Mouse (Mus musculus): ENCODE results near the gene Ift122. TPM values are rescaled to one million over a fixed set of nuclear protein-coding genes. Genes with fewer than 3 reads are reported as not detected.
A peak's percentile ranks its signal among the peaks of the same experiment; 100 is the strongest.

The Ift122 gene
- polyA plus RNA-seq, 1 experiment from 2014 or later: 28.2 TPM

DNA sequence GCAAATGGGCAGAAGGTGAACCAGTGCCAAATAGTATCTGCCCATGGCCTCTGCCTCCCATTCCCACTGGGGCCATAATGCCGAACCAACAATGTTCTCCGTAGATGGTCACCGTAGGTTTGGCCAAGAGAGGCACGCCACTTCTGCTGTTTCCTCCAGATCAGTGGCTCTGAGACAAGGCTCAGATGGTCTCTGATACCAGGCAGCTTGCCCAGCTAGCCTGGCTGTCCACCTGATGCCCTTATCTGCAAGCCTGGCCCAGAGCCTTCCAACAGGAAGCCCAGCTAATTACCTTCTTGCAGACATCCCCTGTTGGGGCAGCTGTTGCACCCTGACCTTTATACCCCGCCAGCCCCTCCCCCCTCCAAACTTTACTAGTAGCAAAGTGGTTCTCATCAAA, 114.8 kb downstream of the Ift122 start:
- Histone ChIP-seq H3K9ac (replicated peaks) (no peak overlapping the region), H3K27ac (replicated peaks) (no peak overlapping the region), H3K27me3 (replicated peaks) (no peaks in the 10 kb centered on the region), H3K9me3 (replicated peaks) (no peaks in the 10 kb centered on the region), H3K4me3 (replicated peaks) (no peak overlapping the region), H3K4me1 (peaks cover 21% of the 10 kb centered on the region), H3K4me2 (no peak overlapping the region), H3K36me3 (no peaks in the 10 kb centered on the region)
- no peak for ATAC-seq (ENCODE audit: low FRiP score)
- WGBS: 83% methylated on average over 5 of the region's 5 CpGs

DNA sequence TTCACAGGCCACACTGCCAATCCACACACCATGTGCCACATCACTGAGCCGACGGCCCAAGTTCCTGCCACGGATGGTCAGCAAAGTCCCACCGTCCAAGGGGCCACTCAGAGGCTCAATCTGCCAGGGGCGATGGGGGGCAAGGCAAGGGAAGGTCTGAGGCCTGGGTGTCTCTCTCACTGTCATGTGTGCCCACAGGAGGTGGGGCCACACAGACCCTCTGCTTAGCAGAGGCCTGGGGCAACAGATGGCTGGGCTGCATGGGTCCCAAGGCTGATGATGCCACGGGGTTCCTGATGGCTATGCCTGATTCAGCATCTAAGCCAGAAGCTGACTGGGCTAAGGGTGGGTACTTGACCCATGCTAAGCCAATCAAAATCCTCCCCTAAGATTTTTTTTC, 115.4 kb downstream of the Ift122 start:
- no peak for ATAC-seq (ENCODE audit: low FRiP score)
- no peaks in the 10 kb centered on the region for H3K36me3 ChIP-seq
- no peak overlapping the region for H3K4me2 ChIP-seq
- H3K27ac ChIP-seq (replicated peaks): no peak overlapping the region
- peaks cover 21% of the 10 kb centered on the region for H3K4me1 ChIP-seq
- WGBS: 81% methylated on average over 6 of the region's 6 CpGs
- no peak overlapping the region for H3K9ac ChIP-seq (replicated peaks)
- no peak overlapping the region for H3K4me3 ChIP-seq (replicated peaks)
- no peaks in the 10 kb centered on the region for H3K9me3 ChIP-seq (replicated peaks)
- no peaks in the 10 kb centered on the region for H3K27me3 ChIP-seq (replicated peaks)

DNA sequence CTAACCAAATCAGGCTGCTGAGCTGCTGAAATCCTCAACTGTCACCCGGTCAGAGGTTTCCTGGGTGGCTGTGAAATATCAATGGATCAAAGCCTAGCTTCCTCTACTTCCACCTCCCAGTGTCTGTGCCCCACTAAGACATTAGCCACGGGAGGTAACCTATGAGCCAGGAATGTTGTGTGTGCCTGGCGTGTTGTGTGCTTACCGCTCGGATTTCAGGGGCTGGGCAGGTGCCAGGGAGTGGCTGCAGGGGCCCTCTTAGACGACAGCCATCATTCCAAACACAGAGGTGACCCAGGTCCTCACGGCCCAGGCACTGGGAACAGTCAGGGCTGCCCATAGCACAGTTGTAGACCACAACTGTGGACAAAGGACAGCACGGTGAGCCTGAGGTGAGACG, 115.8 kb downstream of the Ift122 start:
- Histone ChIP-seq H3K4me2 (no peak overlapping the region), H3K27me3 (replicated peaks) (no peaks in the 10 kb centered on the region), H3K9me3 (replicated peaks) (no peaks in the 10 kb centered on the region), H3K4me3 (replicated peaks) (no peak overlapping the region), H3K36me3 (no peaks in the 10 kb centered on the region), H3K4me1 (peaks cover 25% of the 10 kb centered on the region), H3K27ac (replicated peaks) (no peak overlapping the region), H3K9ac (replicated peaks) (no peak overlapping the region)
- no peak for ATAC-seq (ENCODE audit: low FRiP score)
- WGBS: 75% methylated on average over 9 of the region's 9 CpGs

DNA sequence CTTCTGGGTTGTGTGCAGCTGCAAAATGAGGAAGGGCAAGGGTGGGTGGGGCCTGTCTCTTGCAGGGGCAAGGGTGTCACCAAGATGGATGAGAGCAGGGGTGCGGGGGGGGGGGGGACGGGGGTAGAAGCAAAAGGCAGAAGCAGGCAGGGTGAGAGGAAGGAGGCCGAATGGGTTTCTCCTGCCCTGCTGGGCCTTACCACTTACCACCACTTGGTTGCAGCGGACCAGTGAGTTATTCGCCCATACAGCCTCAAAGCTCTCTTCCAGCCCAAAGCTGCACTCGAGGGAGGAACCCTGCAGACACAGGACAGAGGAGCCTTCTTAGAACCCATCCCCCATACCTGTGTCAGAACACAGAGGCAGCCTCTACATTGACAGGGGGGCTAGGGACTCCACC, 116.7 kb downstream of the Ift122 start:
- no peaks in the 10 kb centered on the region for H3K36me3 ChIP-seq
- 64% methylated on average over 6 of the region's 6 CpGs for WGBS
- H3K4me2 ChIP-seq: no peak overlapping the region
- H3K9me3 ChIP-seq (replicated peaks): no peaks in the 10 kb centered on the region
- no peak for ATAC-seq (ENCODE audit: low FRiP score)
- H3K4me1 ChIP-seq: peaks cover 28% of the 10 kb centered on the region
- no peak overlapping the region for H3K9ac ChIP-seq (replicated peaks)
- H3K4me3 ChIP-seq (replicated peaks): no peak overlapping the region
- no peaks in the 10 kb centered on the region for H3K27me3 ChIP-seq (replicated peaks)
- H3K27ac ChIP-seq (replicated peaks): no peak overlapping the region

DNA sequence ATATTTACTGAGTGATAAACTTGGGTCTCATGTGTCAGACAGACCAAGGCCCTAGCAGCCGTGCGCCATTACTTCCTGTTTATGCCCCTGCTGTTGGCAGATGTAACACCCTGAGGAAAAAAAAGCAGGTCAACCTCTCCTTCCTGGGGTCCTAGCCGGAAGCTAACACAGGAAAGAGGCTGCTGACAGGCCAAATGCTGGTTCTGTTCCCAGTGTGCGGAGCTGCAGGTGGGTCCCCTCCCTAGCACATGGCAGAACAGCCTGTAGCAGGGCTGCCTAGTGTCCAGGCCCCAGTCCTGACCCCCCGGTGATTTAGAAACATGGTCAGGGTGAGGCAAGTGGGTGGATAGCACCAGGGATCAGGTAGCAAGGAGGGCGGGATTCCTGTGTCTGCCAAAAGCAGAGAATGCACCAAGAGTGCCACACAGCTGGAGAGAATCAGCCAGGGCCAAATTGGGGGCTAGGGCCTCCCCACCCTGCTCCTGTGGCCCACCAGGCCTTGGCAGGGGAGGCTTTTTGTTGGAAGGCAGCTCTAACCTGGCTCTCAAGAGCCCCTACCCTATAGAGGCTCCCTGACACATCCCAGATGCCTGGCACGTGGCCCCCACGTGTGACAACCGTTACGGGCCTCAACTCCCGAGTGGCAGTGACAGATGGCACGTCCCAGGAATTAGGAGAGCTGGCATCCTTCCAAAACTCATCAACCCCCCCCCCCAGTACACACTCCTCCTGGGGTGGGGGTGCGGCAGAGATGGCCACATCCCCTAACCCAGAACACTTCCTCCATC, 118.2 kb downstream of the Ift122 start:
- Histone ChIP-seq H3K4me3 (replicated peaks) (no peak overlapping the region), H3K4me2 (no peak overlapping the region), H3K9ac (replicated peaks) (no peak overlapping the region), H3K4me1 (peaks cover 28% of the 10 kb centered on the region), H3K9me3 (replicated peaks) (no peaks in the 10 kb centered on the region), H3K36me3 (no peaks in the 10 kb centered on the region), H3K27ac (replicated peaks) (peak overlapping the region; percentile 19; the same call in 1 of the 2 replicates), H3K27me3 (replicated peaks) (no peaks in the 10 kb centered on the region)
- 42% methylated on average over 13 of the region's 13 CpGs for WGBS
- no peak for ATAC-seq (ENCODE audit: low FRiP score)

DNA sequence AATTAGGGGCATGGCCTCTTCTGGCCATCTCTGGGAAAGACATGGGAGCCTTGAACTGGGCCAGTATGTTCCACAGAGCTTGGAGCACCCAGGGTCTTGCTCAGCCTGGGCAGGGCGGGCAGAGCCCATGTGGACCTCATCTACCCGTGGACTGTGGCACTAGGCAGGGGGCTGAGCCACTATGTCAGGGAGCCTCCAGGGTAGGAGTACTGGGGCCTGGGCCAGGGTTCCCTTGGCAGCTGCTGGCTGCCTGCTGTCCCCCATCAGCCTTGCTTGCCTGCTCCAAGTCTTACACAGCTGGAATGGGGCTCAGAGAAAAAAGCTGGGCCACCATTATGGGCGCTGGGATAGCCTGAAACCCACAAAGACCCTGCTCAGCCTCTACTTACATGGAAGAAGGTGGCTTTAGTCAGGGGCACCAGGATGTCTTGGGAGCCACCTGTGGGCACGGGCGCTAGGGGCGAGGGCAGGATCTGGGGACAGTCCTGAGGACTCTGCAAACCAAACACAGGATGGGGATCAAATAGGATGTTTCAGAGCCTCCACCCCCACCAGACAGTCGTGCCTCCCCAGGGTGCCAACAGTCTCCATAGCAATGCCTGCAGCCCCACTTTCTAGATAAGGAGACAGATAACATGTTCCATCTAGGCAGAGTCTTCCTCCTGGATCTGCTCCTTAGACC, 119.0 kb downstream of the Ift122 start:
- ATAC-seq (ENCODE audit: low FRiP score): no peak
- Histone ChIP-seq H3K9me3 (replicated peaks) (no peaks in the 10 kb centered on the region), H3K27ac (replicated peaks) (no peak overlapping the region), H3K27me3 (replicated peaks) (no peaks in the 10 kb centered on the region), H3K36me3 (no peaks in the 10 kb centered on the region), H3K9ac (replicated peaks) (no peak overlapping the region), H3K4me2 (no peak overlapping the region), H3K4me1 (peaks cover 28% of the 10 kb centered on the region), H3K4me3 (replicated peaks) (no peak overlapping the region)
- 74% methylated on average over 7 of the region's 7 CpGs for WGBS

DNA sequence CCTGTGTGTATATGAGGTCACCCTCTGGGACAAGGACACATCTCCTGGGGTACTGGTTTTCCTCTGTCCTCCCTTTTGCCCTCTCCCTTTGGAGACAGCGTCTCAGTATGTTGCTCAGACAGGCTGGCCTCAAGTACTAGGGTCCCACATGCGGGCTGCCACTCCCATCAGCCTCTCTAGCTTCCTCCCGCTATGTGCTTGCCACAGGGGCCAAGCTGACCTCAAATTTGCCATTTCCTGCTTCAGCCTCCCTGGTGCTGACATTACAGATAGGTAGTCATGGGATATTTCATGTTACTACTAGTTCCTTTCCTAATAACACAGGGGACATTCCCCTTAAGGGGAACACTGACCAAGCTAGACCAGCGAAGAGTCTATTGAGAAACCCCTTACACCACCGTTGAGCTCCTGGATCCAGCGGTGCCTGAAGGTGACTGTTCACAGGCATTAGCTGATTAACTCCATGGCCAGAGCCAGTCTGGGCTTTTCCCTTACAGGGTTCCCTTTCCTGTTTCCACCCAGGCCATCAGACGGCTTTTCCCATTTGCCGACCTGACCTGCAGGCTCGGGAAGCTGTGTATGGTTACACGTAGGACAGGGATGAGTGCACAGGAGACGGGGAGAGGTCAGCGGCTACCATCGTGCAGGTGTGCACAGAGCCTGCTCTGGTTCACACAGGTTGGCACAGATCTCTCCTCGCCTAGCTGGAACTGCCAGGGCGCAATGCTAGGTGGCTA, 120.0 kb downstream of the Ift122 start:
- H3K4me2 ChIP-seq: no peak overlapping the region
- H3K36me3 ChIP-seq: no peaks in the 10 kb centered on the region
- no peak for ATAC-seq (ENCODE audit: low FRiP score)
- peaks cover 26% of the 10 kb centered on the region for H3K4me1 ChIP-seq
- no peak overlapping the region for H3K4me3 ChIP-seq (replicated peaks)
- H3K9ac ChIP-seq (replicated peaks): no peak overlapping the region
- H3K27me3 ChIP-seq (replicated peaks): no peaks in the 10 kb centered on the region
- no peak overlapping the region for H3K27ac ChIP-seq (replicated peaks)
- H3K9me3 ChIP-seq (replicated peaks): no peaks in the 10 kb centered on the region
- 90% methylated on average over 15 of the region's 15 CpGs for WGBS

DNA sequence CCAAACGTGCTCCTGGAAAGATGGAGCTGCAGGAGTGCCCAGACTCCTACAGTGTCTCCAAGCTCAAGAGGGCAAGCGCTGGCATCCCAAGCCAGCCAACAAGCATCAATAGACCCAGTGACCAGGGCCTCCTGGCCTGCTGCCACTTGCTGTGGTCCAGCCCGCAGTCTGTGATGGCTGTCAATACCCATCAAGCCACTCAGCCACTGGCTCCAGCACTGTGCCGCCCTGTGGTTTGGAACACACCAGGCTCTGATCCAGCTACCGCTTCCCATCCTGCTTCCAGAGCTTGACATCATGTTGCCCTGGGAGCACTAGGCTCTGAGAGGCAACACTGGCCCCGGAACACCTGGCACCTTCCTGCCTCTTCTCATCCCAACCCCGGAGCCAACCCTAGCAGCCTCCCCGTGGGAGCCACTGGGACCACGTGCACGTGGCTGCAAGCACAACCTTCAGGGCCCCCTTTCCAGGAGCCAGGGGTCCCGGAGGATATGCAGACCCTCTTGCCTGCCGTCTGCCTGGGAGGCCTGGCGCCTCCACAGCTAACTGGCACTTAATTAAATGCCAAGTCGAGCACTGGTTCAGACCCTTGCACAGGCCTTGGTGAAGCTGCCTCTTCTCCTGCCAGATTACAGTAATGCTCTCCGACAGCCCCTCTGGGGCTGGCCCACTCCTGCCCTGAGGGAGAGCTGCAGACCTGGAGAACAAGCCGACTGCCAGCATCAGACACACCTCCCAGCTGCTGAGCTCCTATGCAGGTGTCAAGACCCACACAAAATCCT, 120.8 kb downstream of the Ift122 start:
- no peak overlapping the region for H3K27ac ChIP-seq (replicated peaks)
- no peaks in the 10 kb centered on the region for H3K36me3 ChIP-seq
- H3K4me2 ChIP-seq: no peak overlapping the region
- H3K9ac ChIP-seq (replicated peaks): no peak overlapping the region
- H3K4me3 ChIP-seq (replicated peaks): no peak overlapping the region
- H3K9me3 ChIP-seq (replicated peaks): no peaks in the 10 kb centered on the region
- no peak for ATAC-seq (ENCODE audit: low FRiP score)
- no peaks in the 10 kb centered on the region for H3K27me3 ChIP-seq (replicated peaks)
- 58% methylated on average over 16 of the region's 16 CpGs for WGBS
- H3K4me1 ChIP-seq: peaks cover 26% of the 10 kb centered on the region

DNA sequence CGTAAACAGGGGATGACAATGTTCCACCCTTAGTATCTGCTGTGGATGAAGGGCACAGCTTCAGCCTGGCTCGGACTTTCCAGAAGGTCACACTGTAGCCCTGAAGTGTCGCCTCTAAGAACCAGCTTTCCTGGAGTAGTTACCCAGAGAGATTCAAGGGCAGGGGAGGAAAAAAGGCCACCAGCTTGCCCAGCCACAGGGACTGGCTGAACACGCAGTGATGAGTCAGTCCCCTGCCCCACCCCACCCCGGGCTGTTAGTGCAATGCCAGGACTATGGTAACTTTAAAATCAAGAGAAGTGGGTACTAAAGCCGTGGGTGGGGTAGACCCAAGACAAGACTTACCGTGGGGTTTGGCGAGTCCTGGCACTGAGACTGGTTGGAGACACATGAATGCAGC, 122.3 kb downstream of the Ift122 start:
- no peak overlapping the region for H3K4me3 ChIP-seq (replicated peaks)
- H3K4me1 ChIP-seq: peaks cover 26% of the 10 kb centered on the region
- WGBS: 86% methylated on average over 8 of the region's 8 CpGs
- H3K27me3 ChIP-seq (replicated peaks): no peaks in the 10 kb centered on the region; the same call in 1 of the 2 replicates
- H3K27ac ChIP-seq (replicated peaks): no peak overlapping the region
- no peak overlapping the region for H3K9ac ChIP-seq (replicated peaks)
- H3K4me2 ChIP-seq: no peak overlapping the region
- no peak for ATAC-seq (ENCODE audit: low FRiP score)
- no peaks in the 10 kb centered on the region for H3K9me3 ChIP-seq (replicated peaks)
- H3K36me3 ChIP-seq: no peaks in the 10 kb centered on the region

Data from neural tube, embryonic 15.5 days (tissue).